In genomic region chr4:97608728-97609127, GRCm38 (mm10) we compare ENCODE assay signal across 17 mouse cellular contexts.
DNase-seq lines count a peak whose midpoint lies in the region; ATAC-seq lines count a peak whose summit lies in the region.
"Had no signal": no experiment of that assay in that cellular context is flagged by ENCODE, and none has a peak within 500 bp of the region (broad histone marks: within the 10 kb centered on the region; RNA-seq: fewer than 3 reads in every experiment).

No protein-coding gene starts in this region.

- no peaks in the 10 kb centered on the region for H3K9me3 ChIP-seq in neural tube, embryonic 13.5 days
- H3K9me3 ChIP-seq in forebrain, embryonic 15.5 days = no peaks in the 10 kb centered on the region
- H3K9me3 ChIP-seq in hindbrain, embryonic 15.5 days = no peaks in the 10 kb centered on the region
- H3K9me3 ChIP-seq: embryonic facial prominence, embryonic 10.5 days; intestine, embryonic 15.5 days; kidney, embryonic 15.5 days had no signal

- H3K4me2 ChIP-seq in neural tube, embryonic 13.5 days = no peak overlapping the region
- 0 out of 2 replicates have a peak overlapping the region, but pooled peaks have one; percentile 2 for H3K4me2 ChIP-seq in forebrain, embryonic 15.5 days (replicated peaks)
- no peak overlapping the region for H3K4me2 ChIP-seq in hindbrain, embryonic 15.5 days
- H3K4me2 ChIP-seq: heart, embryonic 11.5 days; intestine, embryonic 15.5 days; kidney, embryonic 15.5 days had no signal

- no peak overlapping the region for H3K9ac ChIP-seq in neural tube, embryonic 13.5 days
- H3K9ac ChIP-seq in forebrain, embryonic 15.5 days (replicated peaks) = no peak overlapping the region
- no peak overlapping the region for H3K9ac ChIP-seq in hindbrain, embryonic 15.5 days
- H3K9ac ChIP-seq: intestine, embryonic 15.5 days; kidney, embryonic 15.5 days; liver, postnatal 0 days had no signal

- H3K27ac ChIP-seq in neural tube, embryonic 13.5 days (replicated peaks) = no peak overlapping the region
- peak overlapping the region; percentile 90 for H3K27ac ChIP-seq in forebrain, embryonic 15.5 days (replicated peaks)
- peak overlapping the region; percentile 71; the same call in 1 of the 2 replicates for H3K27ac ChIP-seq in hindbrain, embryonic 15.5 days (replicated peaks)
- H3K27ac ChIP-seq: embryonic facial prominence, embryonic 10.5 days; intestine, embryonic 15.5 days; kidney, embryonic 15.5 days had no signal

- no peak overlapping the region for H3K4me3 ChIP-seq in neural tube, embryonic 13.5 days
- no peak overlapping the region for H3K4me3 ChIP-seq in forebrain, embryonic 15.5 days
- H3K4me3 ChIP-seq in hindbrain, embryonic 15.5 days = no peak overlapping the region
- H3K4me3 ChIP-seq: embryonic facial prominence, embryonic 10.5 days; intestine, embryonic 15.5 days; kidney, embryonic 15.5 days had no signal

- no peak for DNase-seq in neural tube, embryonic 10.5 days (ENCODE audit: extremely low spot score, low spot score)
- no peak for DNase-seq in thymus, postnatal 36 days
- no peak for DNase-seq in urinary bladder, postnatal 4 days (ENCODE audit: low spot score in 2 of 2)
- no peak for DNase-seq in thymus, postnatal 10 days (ENCODE audit: low spot score in 2 of 2)
- DNase-seq: adrenal gland, postnatal 36 days; cerebellum, postnatal 36 days; heart, postnatal 14 days; liver; liver, postnatal 0 days; lung, postnatal 14 days had no signal

- WGBS in neural tube, embryonic 13.5 days = 52% methylated on average over 8 of the region's 8 CpGs
- WGBS in forebrain, embryonic 15.5 days = 33% methylated on average over 8 of the region's 8 CpGs
- 45% methylated on average over 8 of the region's 8 CpGs for WGBS in hindbrain, embryonic 15.5 days

- peaks cover 33% of the 10 kb centered on the region for H3K4me1 ChIP-seq in neural tube, embryonic 13.5 days (replicated peaks)
- H3K4me1 ChIP-seq in forebrain, embryonic 15.5 days = peaks cover 58% of the 10 kb centered on the region
- H3K4me1 ChIP-seq in hindbrain, embryonic 15.5 days (replicated peaks) = peaks cover 34% of the 10 kb centered on the region
- H3K4me1 ChIP-seq: kidney, embryonic 15.5 days had no signal

- ATAC-seq in neural tube, embryonic 13.5 days (ENCODE audit: low read depth) = peak; percentile 56; the same call in 1 of the 2 replicates
- no peak for ATAC-seq in forebrain, embryonic 15.5 days (replicated peaks)
- peak; percentile 33; the same call in 1 of the 2 replicates for ATAC-seq in hindbrain, embryonic 15.5 days (ENCODE audit: low FRiP score, low read depth)
- ATAC-seq: intestine, embryonic 15.5 days; liver, postnatal 0 days had no signal

- no peaks in the 10 kb centered on the region for H3K27me3 ChIP-seq in neural tube, embryonic 13.5 days
- no peaks in the 10 kb centered on the region for H3K27me3 ChIP-seq in forebrain, embryonic 15.5 days
- no peaks in the 10 kb centered on the region for H3K27me3 ChIP-seq in hindbrain, embryonic 15.5 days
- H3K27me3 ChIP-seq: intestine, embryonic 15.5 days; kidney, embryonic 15.5 days had no signal

- H3K36me3 ChIP-seq in neural tube, embryonic 13.5 days = no peaks in the 10 kb centered on the region
- no peaks in the 10 kb centered on the region for H3K36me3 ChIP-seq in forebrain, embryonic 15.5 days
- H3K36me3 ChIP-seq in hindbrain, embryonic 15.5 days = no peaks in the 10 kb centered on the region
- H3K36me3 ChIP-seq: embryonic facial prominence, embryonic 10.5 days; intestine, embryonic 15.5 days; kidney, embryonic 15.5 days had no signal
